Mouse (Mus musculus): ENCODE measurements at regions not wholly inside any gene's neighbourhood (a gene's known extent, or its start where the extent isn't known, plus 50 kb on each side); places are given as distances from the start of the nearest gene placed in this dataset.
A peak's percentile ranks its signal among the peaks of the same experiment; 100 is the strongest.
"Not testable (repeated sequence)": the region's sequence is repeated elsewhere in the genome, so short reads cannot be mapped to it uniquely, and the experiment has no call there.

DNA sequence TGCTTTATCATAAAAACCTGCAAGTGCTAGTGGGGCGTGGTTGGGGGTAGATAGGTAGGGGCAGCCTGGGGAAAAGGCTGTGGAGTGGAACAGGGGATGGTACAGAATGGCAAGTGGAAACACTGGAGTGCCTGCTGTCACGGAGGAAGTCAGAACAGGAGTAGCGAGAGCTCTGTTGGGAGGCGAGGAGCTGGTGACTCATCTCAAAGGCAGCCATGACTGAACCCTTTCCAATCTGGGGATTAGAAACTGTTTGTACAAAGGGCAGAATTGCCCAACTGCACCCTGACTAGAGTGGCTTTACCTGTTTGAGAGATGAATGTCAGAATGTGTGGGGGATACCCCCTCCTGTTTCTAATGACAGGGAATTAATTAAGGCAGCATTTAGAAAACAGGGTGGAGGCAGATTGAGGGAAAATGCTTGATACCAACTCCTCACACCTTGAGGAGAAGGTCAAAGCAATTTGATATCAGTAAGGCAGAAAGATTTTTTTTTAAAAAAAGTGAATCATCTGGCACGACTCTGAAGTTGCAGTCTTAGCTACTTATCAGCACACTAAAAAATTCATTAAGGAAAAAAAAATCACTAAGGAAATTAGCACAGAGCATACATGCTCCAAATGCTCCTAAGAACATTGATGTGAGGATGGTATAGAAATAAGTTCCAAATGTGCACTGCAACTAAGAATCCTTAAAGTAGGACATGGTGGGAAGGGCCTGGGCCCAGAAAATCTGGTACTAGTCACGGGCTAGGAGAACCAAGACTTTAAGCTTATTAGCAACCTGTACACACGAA, 54.7 kb upstream of the Usp25 start:
- Histone ChIP-seq H3K4me3 (ENCODE audit: low read depth, low read length) (no peak overlapping the region), H3K27me3 (ENCODE audit: control insufficient read depth, insufficient read depth, low read length) (no peaks in the 10 kb centered on the region), H3K4me2 (replicated peaks; ENCODE audit: low read depth, low read length) (no peak overlapping the region), H3K9ac (replicated peaks; ENCODE audit: low read depth, low read length) (no peak overlapping the region), H3K27ac (ENCODE audit: low read length) (no peak overlapping the region), H3K4me1 (ENCODE audit: control insufficient read depth, insufficient read depth, low read length) (no peaks in the 10 kb centered on the region), H3K9me3 (ENCODE audit: control insufficient read depth, low read depth, low read length) (no peaks in the 10 kb centered on the region), H3K36me3 (ENCODE audit: control insufficient read depth, insufficient read depth, low read length) (no peaks in the 10 kb centered on the region)
- WGBS = 50% methylated on average over 7 of the region's 7 CpGs
- peak; percentile 91 for ATAC-seq (ENCODE audit: insufficient number of reproducible peaks, insufficient read depth, low FRiP score, low read depth)

DNA sequence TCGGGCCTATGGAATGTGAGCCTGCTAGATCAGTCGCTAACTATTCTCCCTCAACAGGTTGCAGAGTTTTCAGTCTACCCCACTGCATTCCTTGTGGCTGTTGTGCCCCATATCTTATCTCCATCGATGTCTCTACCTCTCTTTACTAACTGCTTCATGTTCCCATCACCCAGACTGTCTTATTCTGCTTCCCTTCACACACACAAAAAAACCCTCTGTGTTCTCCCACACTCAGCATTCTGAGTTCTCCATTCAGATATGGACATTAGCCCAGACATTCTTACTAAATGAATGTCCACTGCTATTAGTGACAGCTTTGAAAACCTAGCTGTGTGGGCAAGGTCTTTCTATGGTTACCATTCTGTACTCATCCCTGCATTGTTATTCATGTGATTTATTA, 56.0 kb upstream of the Usp25 start:
- H3K36me3 ChIP-seq (ENCODE audit: control insufficient read depth, insufficient read depth, low read length) = no peaks in the 10 kb centered on the region
- WGBS = 71% methylated on average over 3 of the region's 3 CpGs
- no peaks in the 10 kb centered on the region for H3K9me3 ChIP-seq (ENCODE audit: control insufficient read depth, low read depth, low read length)
- no peaks in the 10 kb centered on the region for H3K4me1 ChIP-seq (ENCODE audit: control insufficient read depth, insufficient read depth, low read length)
- ATAC-seq (ENCODE audit: insufficient number of reproducible peaks, insufficient read depth, low FRiP score, low read depth) = no peak
- no peak overlapping the region for H3K4me3 ChIP-seq (ENCODE audit: low read depth, low read length)
- H3K4me2 ChIP-seq (replicated peaks; ENCODE audit: low read depth, low read length) = no peak overlapping the region
- H3K27ac ChIP-seq (ENCODE audit: low read length) = no peak overlapping the region
- H3K9ac ChIP-seq (replicated peaks; ENCODE audit: low read depth, low read length) = no peak overlapping the region
- no peaks in the 10 kb centered on the region for H3K27me3 ChIP-seq (ENCODE audit: control insufficient read depth, insufficient read depth, low read length)

DNA sequence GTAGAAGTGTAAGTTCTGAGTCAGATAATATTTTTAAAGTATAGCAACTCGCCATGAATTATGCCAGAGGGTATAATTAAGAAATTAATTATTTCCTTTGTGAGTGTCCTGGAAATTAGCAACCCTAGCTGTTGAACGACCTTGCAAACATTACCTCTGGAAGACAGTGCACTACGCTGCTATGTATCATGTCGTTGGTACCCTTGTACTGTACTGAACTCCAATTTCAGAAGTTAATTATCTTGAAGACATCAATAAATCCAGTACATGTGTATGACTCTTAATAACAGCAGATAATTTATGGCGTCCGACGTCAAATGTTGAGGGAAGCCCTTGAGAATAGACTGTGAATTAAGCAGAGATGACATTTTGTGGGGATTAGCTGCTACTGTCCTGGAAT, 56.4 kb upstream of the Usp25 start:
- no peak for ATAC-seq (ENCODE audit: insufficient number of reproducible peaks, insufficient read depth, low FRiP score, low read depth)
- H3K9ac ChIP-seq (replicated peaks; ENCODE audit: low read depth, low read length) = no peak overlapping the region
- H3K4me1 ChIP-seq (ENCODE audit: control insufficient read depth, insufficient read depth, low read length) = no peaks in the 10 kb centered on the region
- H3K36me3 ChIP-seq (ENCODE audit: control insufficient read depth, insufficient read depth, low read length) = no peaks in the 10 kb centered on the region
- no peak overlapping the region for H3K4me2 ChIP-seq (replicated peaks; ENCODE audit: low read depth, low read length)
- no peak overlapping the region for H3K4me3 ChIP-seq (ENCODE audit: low read depth, low read length)
- H3K9me3 ChIP-seq (ENCODE audit: control insufficient read depth, low read depth, low read length) = no peaks in the 10 kb centered on the region
- no peaks in the 10 kb centered on the region for H3K27me3 ChIP-seq (ENCODE audit: control insufficient read depth, insufficient read depth, low read length)
- H3K27ac ChIP-seq (ENCODE audit: low read length) = no peak overlapping the region
- WGBS = 76% methylated on average over 7 of the region's 7 CpGs

DNA sequence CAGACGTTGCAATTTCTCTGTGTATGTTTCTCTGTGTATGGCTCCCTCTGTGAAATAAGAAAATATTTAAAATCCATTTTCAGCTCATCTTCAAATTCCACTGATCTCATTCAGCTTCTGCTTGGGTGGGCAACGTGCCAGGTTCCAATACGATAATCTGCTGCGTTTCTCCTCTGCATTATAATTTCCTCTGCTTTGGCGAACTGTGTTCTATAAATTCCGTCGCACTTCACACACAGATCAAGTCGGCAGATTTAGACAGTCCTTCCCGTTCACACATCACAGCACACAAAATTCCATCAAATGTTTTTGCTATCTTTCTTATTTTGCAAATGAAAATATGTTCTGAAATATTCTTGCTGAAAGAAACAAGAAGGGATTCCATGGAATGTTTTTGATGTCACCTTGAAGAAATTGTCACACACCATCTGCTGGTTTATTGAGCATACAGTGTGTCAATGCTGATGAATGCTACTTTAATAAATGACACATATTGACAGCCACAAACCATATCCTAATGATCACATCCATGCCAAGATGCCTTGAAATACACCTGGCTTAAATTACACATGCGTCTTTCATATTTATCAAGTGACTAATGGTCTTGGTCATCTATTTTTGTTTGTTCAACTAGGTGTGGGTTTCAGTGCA, 62.5 kb upstream of the Usp25 start:
- Histone ChIP-seq H3K27me3 (ENCODE audit: control insufficient read depth, insufficient read depth, low read length) (no peaks in the 10 kb centered on the region), H3K4me2 (replicated peaks; ENCODE audit: low read depth, low read length) (no peak overlapping the region), H3K36me3 (ENCODE audit: control insufficient read depth, insufficient read depth, low read length) (no peaks in the 10 kb centered on the region), H3K9me3 (ENCODE audit: control insufficient read depth, low read depth, low read length) (no peaks in the 10 kb centered on the region), H3K27ac (ENCODE audit: low read length) (no peak overlapping the region), H3K9ac (replicated peaks; ENCODE audit: low read depth, low read length) (no peak overlapping the region), H3K4me3 (ENCODE audit: low read depth, low read length) (no peak overlapping the region), H3K4me1 (ENCODE audit: control insufficient read depth, insufficient read depth, low read length) (no peaks in the 10 kb centered on the region)
- no peak for ATAC-seq (ENCODE audit: insufficient number of reproducible peaks, insufficient read depth, low FRiP score, low read depth)
- 75% methylated on average over 10 of the region's 10 CpGs for WGBS

DNA sequence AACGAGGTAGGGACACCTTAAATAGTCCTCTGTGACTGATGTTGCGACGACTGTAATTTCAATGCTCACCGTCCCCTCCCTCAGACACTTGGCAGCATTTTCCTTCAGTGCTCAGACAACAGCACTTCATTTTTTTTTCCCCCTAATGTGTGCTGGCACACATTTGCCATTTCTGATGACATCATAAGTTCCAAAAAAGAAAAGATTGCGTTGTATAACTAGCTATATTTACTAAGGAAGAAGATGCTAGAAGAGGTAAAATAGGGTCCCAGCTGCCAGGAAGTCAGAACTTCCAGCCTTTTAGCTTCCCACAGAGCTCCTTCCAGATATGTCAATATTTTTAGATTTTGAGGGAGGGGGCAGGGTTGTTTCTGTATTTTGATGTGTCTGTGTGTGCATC, 66.5 kb upstream of the Usp25 start:
- Histone ChIP-seq H3K4me2 (replicated peaks; ENCODE audit: low read depth, low read length) (no peak overlapping the region), H3K9me3 (ENCODE audit: control insufficient read depth, low read depth, low read length) (no peaks in the 10 kb centered on the region), H3K27ac (ENCODE audit: low read length) (no peak overlapping the region), H3K9ac (replicated peaks; ENCODE audit: low read depth, low read length) (no peak overlapping the region), H3K4me3 (ENCODE audit: low read depth, low read length) (no peak overlapping the region), H3K36me3 (ENCODE audit: control insufficient read depth, insufficient read depth, low read length) (no peaks in the 10 kb centered on the region), H3K4me1 (ENCODE audit: control insufficient read depth, insufficient read depth, low read length) (no peaks in the 10 kb centered on the region), H3K27me3 (ENCODE audit: control insufficient read depth, insufficient read depth, low read length) (no peaks in the 10 kb centered on the region)
- no peak for ATAC-seq (ENCODE audit: insufficient number of reproducible peaks, insufficient read depth, low FRiP score, low read depth)
- 72% methylated on average over 5 of the region's 5 CpGs for WGBS

DNA sequence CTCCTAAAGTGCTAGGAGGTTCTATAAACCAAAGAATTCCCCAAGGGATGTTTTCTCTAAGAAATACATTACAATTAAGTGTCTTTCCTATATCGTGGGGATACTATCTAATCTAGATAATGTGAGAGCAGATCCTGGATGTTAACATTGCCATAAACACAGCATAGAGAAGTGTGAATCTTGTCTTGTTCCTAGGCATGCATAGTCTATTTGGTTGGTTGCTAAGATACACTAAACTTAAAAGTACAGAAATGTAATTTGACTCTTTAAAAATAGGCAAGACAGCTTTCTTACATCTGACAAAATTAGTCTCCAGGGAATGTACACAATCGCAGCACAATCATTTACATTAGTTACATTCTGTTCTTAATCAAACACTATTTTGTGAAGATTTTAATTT, 75.4 kb upstream of the Usp25 start:
- ATAC-seq (ENCODE audit: insufficient number of reproducible peaks, insufficient read depth, low FRiP score, low read depth) = no peak
- H3K36me3 ChIP-seq (ENCODE audit: control insufficient read depth, insufficient read depth, low read length) = no peaks in the 10 kb centered on the region
- H3K27ac ChIP-seq (ENCODE audit: low read length) = no peak overlapping the region
- H3K27me3 ChIP-seq (ENCODE audit: control insufficient read depth, insufficient read depth, low read length) = no peaks in the 10 kb centered on the region
- H3K4me1 ChIP-seq (ENCODE audit: control insufficient read depth, insufficient read depth, low read length) = no peaks in the 10 kb centered on the region
- 58% methylated on average over 2 of the region's 2 CpGs for WGBS
- H3K9me3 ChIP-seq (ENCODE audit: control insufficient read depth, low read depth, low read length) = no peaks in the 10 kb centered on the region
- no peak overlapping the region for H3K9ac ChIP-seq (replicated peaks; ENCODE audit: low read depth, low read length)
- H3K4me3 ChIP-seq (ENCODE audit: low read depth, low read length) = no peak overlapping the region
- no peak overlapping the region for H3K4me2 ChIP-seq (replicated peaks; ENCODE audit: low read depth, low read length)

DNA sequence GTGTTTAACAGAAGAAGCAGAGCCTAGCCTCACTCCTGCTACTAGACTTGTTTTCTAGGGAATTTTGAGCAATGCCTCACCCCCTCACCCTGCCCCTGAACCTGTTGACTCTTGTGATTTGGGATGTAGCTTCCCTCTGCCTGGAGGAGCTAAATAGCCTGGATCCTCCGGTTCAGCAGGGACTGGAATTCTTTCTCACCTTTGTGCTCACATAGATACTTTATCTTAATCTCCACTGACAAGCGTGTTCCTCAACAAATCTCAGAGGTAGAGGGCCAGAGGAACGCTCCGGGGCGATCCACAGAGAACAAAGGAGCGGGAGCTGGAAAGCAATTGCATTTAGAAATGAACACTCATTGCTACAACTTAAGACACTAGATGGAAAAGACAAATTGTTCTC, 85.6 kb upstream of the Usp25 start:
- no peaks in the 10 kb centered on the region for H3K9me3 ChIP-seq (ENCODE audit: control insufficient read depth, low read depth, low read length)
- no peak overlapping the region for H3K27ac ChIP-seq (ENCODE audit: low read length)
- no peaks in the 10 kb centered on the region for H3K4me1 ChIP-seq (ENCODE audit: control insufficient read depth, insufficient read depth, low read length)
- H3K27me3 ChIP-seq (ENCODE audit: control insufficient read depth, insufficient read depth, low read length) = no peaks in the 10 kb centered on the region
- H3K9ac ChIP-seq (replicated peaks; ENCODE audit: low read depth, low read length) = no peak overlapping the region
- no peak overlapping the region for H3K4me3 ChIP-seq (ENCODE audit: low read depth, low read length)
- WGBS = 38% methylated on average over 6 of the region's 6 CpGs
- no peak for ATAC-seq (ENCODE audit: insufficient number of reproducible peaks, insufficient read depth, low FRiP score, low read depth)
- H3K4me2 ChIP-seq (replicated peaks; ENCODE audit: low read depth, low read length) = no peak overlapping the region
- H3K36me3 ChIP-seq (ENCODE audit: control insufficient read depth, insufficient read depth, low read length) = no peaks in the 10 kb centered on the region

DNA sequence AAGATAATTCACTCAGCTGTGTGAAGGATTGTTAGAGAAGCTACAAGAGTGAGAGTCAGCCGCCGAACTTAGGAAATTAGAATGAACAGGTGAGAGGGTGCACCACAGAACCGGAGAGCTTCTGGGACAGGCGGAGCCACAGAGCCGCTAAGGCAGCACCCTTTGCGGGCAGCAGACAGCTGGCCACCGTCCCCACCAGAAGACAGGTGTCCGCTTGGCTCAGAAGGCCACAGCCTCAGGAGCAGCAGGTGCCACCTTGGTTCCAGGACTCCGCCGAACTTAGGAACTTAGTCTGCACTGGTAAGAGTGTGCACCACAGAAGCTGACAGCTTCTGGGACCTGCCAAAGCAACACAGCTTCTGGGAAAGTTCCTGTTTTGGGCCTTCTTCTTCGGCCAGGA, 93.4 kb upstream of the Usp25 start:
- ATAC-seq (ENCODE audit: insufficient number of reproducible peaks, insufficient read depth, low FRiP score, low read depth); H3K27ac ChIP-seq (ENCODE audit: low read length); H3K27me3 ChIP-seq (ENCODE audit: control insufficient read depth, insufficient read depth, low read length); H3K9ac ChIP-seq (replicated peaks; ENCODE audit: low read depth, low read length); H3K36me3 ChIP-seq (ENCODE audit: control insufficient read depth, insufficient read depth, low read length); H3K9me3 ChIP-seq (ENCODE audit: control insufficient read depth, low read depth, low read length); H3K4me1 ChIP-seq (ENCODE audit: control insufficient read depth, insufficient read depth, low read length); H3K4me3 ChIP-seq (ENCODE audit: low read depth, low read length); H3K4me2 ChIP-seq (replicated peaks; ENCODE audit: low read depth, low read length): not testable (repeated sequence)
- whole genome bisulfite sequencing = 90% methylated on average over 11 of the region's 11 CpGs

DNA sequence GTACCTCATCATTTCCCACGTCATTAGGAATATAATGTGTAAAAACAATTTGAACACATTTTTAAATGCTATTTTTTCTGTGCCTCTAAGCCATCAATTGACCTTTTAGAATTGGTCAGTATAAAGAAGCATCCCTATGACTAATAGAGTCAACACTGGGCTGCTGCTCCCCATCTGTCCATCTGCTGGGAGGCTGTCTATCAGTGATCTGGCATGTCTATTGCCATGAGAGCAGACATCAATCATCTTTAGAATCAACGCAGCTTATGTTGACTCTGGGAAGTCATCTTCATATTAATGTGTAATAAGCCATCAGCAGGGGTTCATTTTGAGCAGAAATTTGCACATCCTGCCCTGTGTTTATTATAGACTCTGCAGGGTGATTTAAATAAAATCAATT, 94.9 kb upstream of the Usp25 start:
- Histone ChIP-seq H3K27ac (ENCODE audit: low read length) (no peak overlapping the region), H3K4me2 (replicated peaks; ENCODE audit: low read depth, low read length) (no peak overlapping the region), H3K9ac (replicated peaks; ENCODE audit: low read depth, low read length) (no peak overlapping the region), H3K36me3 (ENCODE audit: control insufficient read depth, insufficient read depth, low read length) (no peaks in the 10 kb centered on the region), H3K4me3 (ENCODE audit: low read depth, low read length) (no peak overlapping the region), H3K27me3 (ENCODE audit: control insufficient read depth, insufficient read depth, low read length) (no peaks in the 10 kb centered on the region), H3K4me1 (ENCODE audit: control insufficient read depth, insufficient read depth, low read length) (no peaks in the 10 kb centered on the region), H3K9me3 (ENCODE audit: control insufficient read depth, low read depth, low read length) (no peaks in the 10 kb centered on the region)
- 72% methylated on average over 2 of the region's 2 CpGs for WGBS
- ATAC-seq (ENCODE audit: insufficient number of reproducible peaks, insufficient read depth, low FRiP score, low read depth) = no peak

Data from stomach, embryonic 14.5 days (tissue).